Mouse (Mus musculus): Measurements from ENCODE around the gene Bnc2. TPM values are rescaled to one million over a fixed set of nuclear protein-coding genes. Genes with fewer than 3 reads are reported as not detected.

Gene Bnc2
- total and polyA plus RNA-seq, 3 experiments: 0.55 TPM; not detected in 2

DNA sequence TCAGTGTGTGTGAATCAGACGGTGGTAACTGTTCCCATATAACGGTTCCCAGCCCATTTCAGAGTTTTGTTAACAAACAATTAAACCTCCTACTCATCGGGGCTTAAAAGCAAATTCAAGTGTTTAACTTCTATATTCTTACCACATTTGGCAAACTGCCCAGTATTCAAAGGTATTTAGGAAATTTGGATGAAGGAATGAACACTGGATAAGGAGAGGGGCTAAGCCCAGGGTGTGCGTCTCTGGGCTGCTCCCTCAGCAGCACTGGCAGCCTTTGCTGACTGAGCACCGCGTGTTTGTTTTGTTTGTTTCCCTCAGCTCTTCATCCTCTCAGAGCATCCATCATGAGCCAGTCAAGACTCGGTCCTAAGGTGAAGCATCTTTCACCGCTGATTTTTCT is 109.0 kb downstream of the Bnc2 start:
- no peaks in the 10 kb centered on the region for H3K36me3 ChIP-seq (replicated peaks)
- H3K4me1 ChIP-seq (ENCODE audit: insufficient read depth, low read depth, low read length): no peaks in the 10 kb centered on the region
- H3K9me3 ChIP-seq (replicated peaks): peaks cover 20% of the 10 kb centered on the region
- DNase-seq (ENCODE audit: low spot score) (no peak), ATAC-seq (ENCODE audit: extremely low read depth, insufficient number of reproducible peaks, low FRiP score, poor library complexity, severe bottlenecking) (no peak)
- no peaks in the 10 kb centered on the region for H3K27me3 ChIP-seq (ENCODE audit: insufficient read depth, low read length)
- no peak for TF ChIP-seq POLR2AphosphoS5 (IDR thresholded peaks at IDR 0.05; ENCODE audit: insufficient replicate concordance, low read depth, low read length)
- no peak for TF ChIP-seq CTCF (IDR thresholded peaks at IDR 0.05; ENCODE audit: low read depth, low read length)
- TF ChIP-seq TAL1 (conservative IDR thresholded peaks at IDR 0.05; ENCODE audit: low read depth, low read length): no peak
- TF ChIP-seq GATA1 (IDR thresholded peaks at IDR 0.05; ENCODE audit: borderline replicate concordance, low read length): no peak
- TF ChIP-seq GATA2 (IDR thresholded peaks at IDR 0.05; ENCODE audit: borderline replicate concordance, low read depth, low read length): no peak
- no peak overlapping the region for H3K4me3 ChIP-seq (ENCODE audit: low read depth, low read length)

DNA sequence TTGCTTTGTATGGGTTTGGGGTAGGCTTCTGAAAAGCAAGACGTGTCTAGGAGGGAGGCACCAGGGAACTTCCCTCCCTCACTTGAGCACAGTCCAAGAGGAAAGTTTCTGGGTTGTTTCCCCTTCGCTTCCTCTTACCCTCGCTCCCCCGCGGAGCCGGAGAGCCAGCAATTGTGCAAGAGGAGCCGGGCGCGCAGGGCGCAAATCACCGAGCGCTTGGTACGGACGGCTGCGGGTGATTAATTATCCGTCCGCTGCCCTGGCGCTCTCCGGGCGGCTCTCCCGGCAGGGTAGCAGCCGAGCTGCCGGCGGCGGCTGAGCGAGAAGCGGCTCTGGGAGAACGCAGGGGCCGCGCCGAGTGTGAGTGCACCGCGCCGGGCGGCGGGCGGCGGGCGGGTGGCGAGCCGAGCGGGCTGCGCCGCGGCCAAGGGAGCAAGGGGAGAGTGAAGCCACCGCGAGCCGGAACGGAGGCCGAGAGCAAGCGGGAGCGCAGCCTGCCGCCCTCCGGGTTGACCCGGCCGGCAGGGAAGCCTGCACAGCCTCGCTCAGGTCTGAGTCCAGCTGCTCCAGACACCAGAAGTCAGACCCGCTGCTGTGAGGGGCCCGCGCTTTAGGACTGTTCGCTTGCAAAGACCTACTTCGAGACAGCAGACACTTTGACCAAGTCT is 129.7 kb downstream of the Bnc2 start:
- DNase-seq (ENCODE audit: low spot score) (no peak), ATAC-seq (ENCODE audit: extremely low read depth, insufficient number of reproducible peaks, low FRiP score, poor library complexity, severe bottlenecking) (no peak)
- Histone ChIP-seq H3K27me3 (ENCODE audit: insufficient read depth, low read length) (no peaks in the 10 kb centered on the region), H3K4me3 (ENCODE audit: low read depth, low read length) (no peak overlapping the region), H3K4me1 (ENCODE audit: insufficient read depth, low read depth, low read length) (no peaks in the 10 kb centered on the region), H3K36me3 (replicated peaks) (no peaks in the 10 kb centered on the region), H3K9me3 (replicated peaks) (peaks cover 19% of the 10 kb centered on the region)
- TF ChIP-seq POLR2AphosphoS5 (IDR thresholded peaks at IDR 0.05; ENCODE audit: insufficient replicate concordance, low read depth, low read length): no peak
- no peak for TF ChIP-seq CTCF (IDR thresholded peaks at IDR 0.05; ENCODE audit: low read depth, low read length)
- no peak for TF ChIP-seq GATA2 (IDR thresholded peaks at IDR 0.05; ENCODE audit: borderline replicate concordance, low read depth, low read length)
- TF ChIP-seq GATA1 (IDR thresholded peaks at IDR 0.05; ENCODE audit: borderline replicate concordance, low read length): no peak
- no peak for TF ChIP-seq TAL1 (conservative IDR thresholded peaks at IDR 0.05; ENCODE audit: low read depth, low read length)

DNA sequence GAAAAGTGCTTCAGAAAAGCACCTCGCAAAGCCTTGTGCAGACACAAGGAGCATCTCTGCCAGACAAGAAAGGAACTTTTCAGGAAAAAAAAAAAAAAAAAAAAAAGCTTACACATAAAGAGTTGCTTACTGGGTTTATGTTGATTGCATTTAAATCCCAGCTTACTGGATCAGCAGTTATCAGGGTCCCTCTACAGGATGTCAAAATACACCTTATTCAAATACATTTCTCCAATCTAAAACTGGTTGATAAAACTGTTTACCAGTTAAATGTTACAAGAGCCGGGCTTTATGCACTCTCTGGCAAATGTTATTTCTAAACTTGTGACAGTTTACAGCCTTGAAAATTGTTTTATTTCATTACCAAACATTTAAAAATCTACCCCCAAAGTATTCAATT is 130.4 kb downstream of the Bnc2 start:
- DNase-seq (ENCODE audit: low spot score) (no peak), ATAC-seq (ENCODE audit: extremely low read depth, insufficient number of reproducible peaks, low FRiP score, poor library complexity, severe bottlenecking) (no peak)
- Histone ChIP-seq H3K9me3 (replicated peaks) (peaks cover 21% of the 10 kb centered on the region), H3K27me3 (ENCODE audit: insufficient read depth, low read length) (no peaks in the 10 kb centered on the region), H3K4me1 (ENCODE audit: insufficient read depth, low read depth, low read length) (no peaks in the 10 kb centered on the region), H3K4me3 (ENCODE audit: low read depth, low read length) (no peak overlapping the region), H3K36me3 (replicated peaks) (no peaks in the 10 kb centered on the region)
- TF ChIP-seq POLR2AphosphoS5 (IDR thresholded peaks at IDR 0.05; ENCODE audit: insufficient replicate concordance, low read depth, low read length): no peak
- TF ChIP-seq GATA2 (IDR thresholded peaks at IDR 0.05; ENCODE audit: borderline replicate concordance, low read depth, low read length): no peak
- TF ChIP-seq CTCF (IDR thresholded peaks at IDR 0.05; ENCODE audit: low read depth, low read length): no peak
- TF ChIP-seq GATA1 (IDR thresholded peaks at IDR 0.05; ENCODE audit: borderline replicate concordance, low read length): no peak
- TF ChIP-seq TAL1 (conservative IDR thresholded peaks at IDR 0.05; ENCODE audit: low read depth, low read length): no peak

GRCm38 (mm10) chr4:84540531-84540930 is 134.5 kb downstream of the Bnc2 start:
- TF ChIP-seq POLR2AphosphoS5 (IDR thresholded peaks at IDR 0.05; ENCODE audit: insufficient replicate concordance, low read depth, low read length): no peak
- TF ChIP-seq GATA2 (IDR thresholded peaks at IDR 0.05; ENCODE audit: borderline replicate concordance, low read depth, low read length): no peak
- TF ChIP-seq TAL1 (conservative IDR thresholded peaks at IDR 0.05; ENCODE audit: low read depth, low read length): no peak
- no peak for TF ChIP-seq CTCF (IDR thresholded peaks at IDR 0.05; ENCODE audit: low read depth, low read length)
- TF ChIP-seq GATA1 (IDR thresholded peaks at IDR 0.05; ENCODE audit: borderline replicate concordance, low read length): no peak
- DNase-seq (ENCODE audit: low spot score) (no peak), ATAC-seq (ENCODE audit: extremely low read depth, insufficient number of reproducible peaks, low FRiP score, poor library complexity, severe bottlenecking) (no peak)
- H3K9me3 ChIP-seq (replicated peaks): peaks cover 11% of the 10 kb centered on the region
- no peak overlapping the region for H3K4me3 ChIP-seq (ENCODE audit: low read depth, low read length)
- H3K36me3 ChIP-seq (replicated peaks): no peaks in the 10 kb centered on the region
- no peaks in the 10 kb centered on the region for H3K27me3 ChIP-seq (ENCODE audit: insufficient read depth, low read length)
- no peaks in the 10 kb centered on the region for H3K4me1 ChIP-seq (ENCODE audit: insufficient read depth, low read depth, low read length)

DNA sequence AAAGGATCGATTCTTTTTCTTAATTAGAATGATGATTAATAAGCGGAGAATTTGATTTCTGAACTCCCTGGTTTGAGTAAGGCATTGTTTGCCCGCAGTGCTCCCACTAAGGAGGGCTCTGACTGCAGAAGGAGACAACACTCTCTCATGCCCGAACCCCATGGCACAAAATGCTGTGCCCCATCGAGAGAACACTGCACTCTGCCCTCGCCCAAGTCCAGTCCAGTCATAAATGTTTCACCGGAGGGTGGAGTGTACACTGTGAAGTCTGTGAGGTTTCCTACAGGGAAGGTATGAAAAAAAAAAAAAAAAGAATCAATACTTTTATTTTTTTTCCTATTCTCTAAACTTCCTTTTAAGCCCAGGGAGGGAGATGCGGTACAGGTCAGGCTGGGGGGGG is 135.7 kb downstream of the Bnc2 start:
- no peaks in the 10 kb centered on the region for H3K27me3 ChIP-seq (ENCODE audit: insufficient read depth, low read length)
- TF ChIP-seq TAL1 (conservative IDR thresholded peaks at IDR 0.05; ENCODE audit: low read depth, low read length) (no peak), CTCF (IDR thresholded peaks at IDR 0.05; ENCODE audit: low read depth, low read length) (no peak), GATA1 (IDR thresholded peaks at IDR 0.05; ENCODE audit: borderline replicate concordance, low read length) (no peak), GATA2 (IDR thresholded peaks at IDR 0.05; ENCODE audit: borderline replicate concordance, low read depth, low read length) (no peak), POLR2AphosphoS5 (IDR thresholded peaks at IDR 0.05; ENCODE audit: insufficient replicate concordance, low read depth, low read length) (no peak)

GRCm38 (mm10) chr4:84528886-84529789 is 145.9 kb downstream of the Bnc2 start:
- Histone ChIP-seq H3K9me3 (replicated peaks) (peaks cover 14% of the 10 kb centered on the region), H3K4me1 (ENCODE audit: insufficient read depth, low read depth, low read length) (no peaks in the 10 kb centered on the region), H3K36me3 (replicated peaks) (no peaks in the 10 kb centered on the region), H3K4me3 (ENCODE audit: low read depth, low read length) (no peak overlapping the region), H3K27me3 (ENCODE audit: insufficient read depth, low read length) (no peaks in the 10 kb centered on the region)
- DNase-seq (ENCODE audit: low spot score): no peak
- no peak for ATAC-seq (ENCODE audit: extremely low read depth, insufficient number of reproducible peaks, low FRiP score, poor library complexity, severe bottlenecking)
- TF ChIP-seq CTCF (IDR thresholded peaks at IDR 0.05; ENCODE audit: low read depth, low read length) (no peak), GATA2 (IDR thresholded peaks at IDR 0.05; ENCODE audit: borderline replicate concordance, low read depth, low read length) (no peak), TAL1 (conservative IDR thresholded peaks at IDR 0.05; ENCODE audit: low read depth, low read length) (no peak), POLR2AphosphoS5 (IDR thresholded peaks at IDR 0.05; ENCODE audit: insufficient replicate concordance, low read depth, low read length) (no peak), GATA1 (IDR thresholded peaks at IDR 0.05; ENCODE audit: borderline replicate concordance, low read length) (no peak)

More for the DNA sequence above, 135.7 kb downstream of the Bnc2 start:
- H3K9me3 ChIP-seq (replicated peaks): peaks cover 5% of the 10 kb centered on the region; the same call in 1 of the 2 replicates
- no peaks in the 10 kb centered on the region for H3K4me1 ChIP-seq (ENCODE audit: insufficient read depth, low read depth, low read length)
- ATAC-seq (ENCODE audit: extremely low read depth, insufficient number of reproducible peaks, low FRiP score, poor library complexity, severe bottlenecking): no peak
- no peak overlapping the region for H3K4me3 ChIP-seq (ENCODE audit: low read depth, low read length)
- no peaks in the 10 kb centered on the region for H3K36me3 ChIP-seq (replicated peaks)
- DNase-seq (ENCODE audit: low spot score): no peak

All from G1E (cell line).